Mouse (Mus musculus) lung, postnatal 25 days (tissue): ENCODE data around the gene Cnbp.

Source experiments
- DNase-seq: peaks from one replicate; pipeline ENCODE4 v3.0.0; 2022; ENCODE audit warnings: low spot score

Gene Cnbp

GRCm38 (mm10) chr6:87850900-87851614 is at the start of gene Cnbp:
Gene Cnbp, minus strand, starts transcription at chr6:87851106.
- DNase-seq: peak; percentile 96

- no peak for DNase-seq
Observed at GRCm38 (mm10) chr6:87898028-87898427, 47.1 kb upstream of the Cnbp start.

GRCm38 (mm10) chr6:87893931-87894330 is 43.0 kb upstream of the Cnbp start:
- DNase-seq: no peak

- DNase-seq: peak; percentile 100
Observed at GRCm38 (mm10) chr6:87887594-87888233, 36.8 kb upstream of the Cnbp start, which contains the start of gene Copg1. Gene Copg1, plus strand, starts transcription at chr6:87887814.

DNA sequence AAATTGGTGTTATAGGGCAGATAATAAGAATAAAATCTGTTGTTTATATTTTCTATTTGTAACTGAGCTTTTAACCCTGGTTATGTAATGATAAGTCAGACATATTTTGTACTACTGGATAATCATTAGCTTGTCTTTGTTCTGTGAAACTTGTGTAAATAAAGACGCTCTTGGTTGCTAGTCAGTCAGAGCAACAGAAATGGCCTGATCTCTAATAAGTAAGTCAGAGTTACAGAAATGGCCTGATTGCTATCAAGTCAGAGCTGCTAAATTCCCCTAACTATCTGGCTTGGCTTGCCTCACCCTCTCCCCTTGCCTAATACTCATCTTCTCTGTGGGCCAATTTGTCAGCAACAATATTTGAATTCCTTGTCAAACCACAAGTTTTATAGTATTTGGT is 35.8 kb upstream of the Cnbp start:
- no peak for DNase-seq

DNA sequence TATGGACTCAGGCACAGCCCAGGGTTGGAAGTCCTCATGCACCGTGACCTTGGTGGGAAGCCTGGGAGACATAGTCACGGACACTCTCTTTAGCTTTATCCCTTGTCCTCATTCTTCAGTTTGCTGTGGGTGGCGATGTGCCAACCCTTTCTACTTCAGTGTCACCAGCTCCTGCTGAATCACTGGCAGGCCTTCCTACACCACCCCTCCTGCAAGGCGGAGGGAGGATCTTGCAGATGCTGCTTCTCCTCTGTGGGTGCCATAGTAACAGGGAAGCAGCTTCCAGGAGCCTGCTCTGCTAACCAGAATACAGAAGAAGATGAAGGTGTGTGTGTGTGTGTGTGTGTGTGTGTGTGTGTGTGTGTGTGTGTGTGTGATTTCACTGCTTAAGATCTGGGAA is 31.9 kb upstream of the Cnbp start:
- no peak for DNase-seq

- no peak for DNase-seq
Observed at GRCm38 (mm10) chr6:87882221-87882620, 31.3 kb upstream of the Cnbp start.

DNA sequence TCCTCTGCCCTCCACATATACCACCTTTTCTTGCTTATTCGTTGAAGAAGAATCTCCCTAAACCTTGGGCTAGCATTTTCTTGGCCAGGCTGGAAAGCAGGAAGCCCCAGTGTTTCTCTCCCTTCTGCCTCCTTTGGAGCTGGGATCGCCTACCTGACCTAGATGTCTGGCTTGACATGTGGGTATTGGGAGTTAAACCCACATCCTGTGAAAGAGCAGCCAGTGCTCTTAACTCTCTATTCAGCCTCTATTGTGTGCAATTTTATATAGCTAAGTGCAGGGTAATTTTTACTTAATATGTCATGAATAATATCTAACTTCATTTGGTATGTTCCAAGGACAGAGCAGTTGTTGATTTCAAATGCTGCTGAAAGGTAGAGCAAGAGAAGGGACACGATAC is 28.7 kb upstream of the Cnbp start:
- DNase-seq: no peak

GRCm38 (mm10) chr6:87879010-87879409 is 28.1 kb upstream of the Cnbp start:
- no peak for DNase-seq

- peak; percentile 36 for DNase-seq
Observed at GRCm38 (mm10) chr6:87876068-87876643, 25.2 kb upstream of the Cnbp start.

GRCm38 (mm10) chr6:87875562-87875961 is 24.7 kb upstream of the Cnbp start:
- DNase-seq: no peak

DNA sequence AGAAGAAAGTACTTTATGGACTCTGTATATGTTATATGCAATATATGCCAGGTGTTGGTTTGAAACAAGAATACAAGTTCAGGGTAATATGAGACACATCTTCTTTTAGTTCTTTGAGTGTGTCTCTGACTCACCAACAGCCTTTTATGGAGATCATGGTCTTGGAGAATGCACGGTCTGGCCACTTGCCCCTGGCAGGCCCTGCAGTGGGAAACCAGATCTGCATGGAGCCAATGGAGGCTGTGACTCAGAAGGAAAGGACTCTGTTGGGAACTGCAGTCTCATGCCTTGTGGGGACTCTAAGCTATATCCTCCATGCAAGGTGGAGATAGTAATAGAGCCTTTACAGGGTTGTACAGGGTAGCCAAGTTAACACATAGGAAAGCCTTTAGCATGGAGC is 24.2 kb upstream of the Cnbp start:
- no peak for DNase-seq

- DNase-seq: no peak
Observed at GRCm38 (mm10) chr6:87873963-87874362, 23.1 kb upstream of the Cnbp start.

DNA sequence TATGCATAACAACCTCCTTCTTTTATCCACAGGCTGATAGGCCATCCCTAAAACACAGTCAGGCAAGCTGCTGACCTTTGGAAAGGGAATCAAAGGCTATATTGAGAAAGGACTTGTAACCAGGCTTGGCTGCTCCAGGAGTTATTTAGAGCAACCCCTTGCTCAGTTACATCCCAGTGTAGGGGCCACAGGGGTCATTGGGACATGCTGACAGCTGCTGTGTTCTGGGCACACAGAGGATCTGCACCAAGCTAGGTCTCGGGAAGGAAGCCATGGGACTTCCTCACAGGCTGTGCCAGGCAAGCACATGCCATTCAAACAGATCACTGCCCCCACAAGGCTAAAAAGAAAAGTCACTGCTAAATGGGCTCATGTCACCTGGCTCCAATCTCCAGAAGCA is 22.2 kb upstream of the Cnbp start:
- DNase-seq: no peak

DNA sequence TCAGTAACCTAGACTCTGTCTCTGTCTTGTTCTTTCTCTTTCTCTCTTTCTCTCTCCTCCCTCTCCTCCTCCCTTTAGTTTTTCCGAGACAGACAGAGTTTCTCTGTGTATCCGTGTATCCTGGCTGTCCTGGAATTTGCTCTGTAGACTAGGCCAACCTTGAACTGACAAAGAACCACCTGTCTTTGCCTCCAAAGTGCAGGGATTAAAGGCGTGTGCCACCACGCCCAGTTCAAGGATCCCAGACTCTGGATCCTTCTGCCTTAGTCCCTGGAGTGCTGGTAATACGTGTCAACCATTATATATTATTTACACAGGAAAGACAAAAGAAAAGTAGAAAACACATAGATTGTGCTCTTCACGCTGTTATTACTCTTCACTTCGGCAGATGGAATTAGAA is 20.3 kb upstream of the Cnbp start:
- no peak for DNase-seq

GRCm38 (mm10) chr6:87870440-87870839 is 19.5 kb upstream of the Cnbp start:
- DNase-seq: no peak

DNA sequence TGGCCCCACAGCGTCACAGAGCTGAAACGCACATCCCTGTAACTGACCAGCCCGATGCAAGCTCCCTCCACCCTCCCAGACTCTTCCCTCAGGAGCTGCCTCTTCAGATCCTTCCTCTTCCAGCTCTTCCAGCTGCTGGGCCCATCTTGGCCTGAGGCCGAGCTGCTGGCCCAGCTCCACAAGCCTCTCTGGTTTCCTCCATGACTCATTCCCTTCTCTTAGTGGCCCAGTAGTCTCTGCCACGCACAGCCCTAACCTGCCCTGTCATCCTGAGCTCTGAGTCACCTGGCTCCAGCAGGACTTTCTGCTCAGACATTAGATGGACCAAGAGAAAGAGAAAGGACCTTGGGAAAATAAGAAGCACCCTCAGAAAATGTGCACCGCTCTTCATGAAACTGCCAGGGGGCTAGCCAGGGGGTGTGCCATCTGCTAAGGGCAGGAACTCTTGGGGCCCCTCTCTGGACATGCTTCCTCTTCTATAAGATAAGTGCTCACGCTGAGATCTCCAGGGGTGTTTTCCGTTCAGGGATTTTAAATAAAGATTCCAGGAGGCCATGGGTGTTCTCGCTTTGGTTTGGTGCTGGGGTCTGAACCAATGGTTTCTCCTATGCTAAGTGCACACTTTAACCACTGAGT is 18.1 kb upstream of the Cnbp start:
- DNase-seq: peak; percentile 77

DNA sequence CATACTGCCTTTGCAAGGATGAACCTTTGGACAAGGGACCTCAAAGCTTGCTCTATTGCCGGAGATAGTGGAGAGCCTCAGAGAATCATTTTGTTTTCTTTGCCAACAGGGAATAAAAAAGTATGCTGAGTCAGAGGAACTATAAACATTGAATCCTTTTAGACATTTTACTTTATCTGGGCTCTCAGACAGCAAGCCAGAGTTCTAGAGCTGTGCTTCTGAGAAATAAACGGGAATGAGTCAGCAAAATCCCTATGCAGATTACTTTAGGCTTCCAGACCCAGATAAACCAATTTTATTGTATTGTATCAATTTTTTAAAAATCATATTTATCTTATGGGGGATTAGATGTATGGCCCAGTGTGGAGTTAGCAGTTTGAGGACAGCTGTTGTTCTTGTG is 16.4 kb upstream of the Cnbp start:
- DNase-seq: no peak

- DNase-seq: no peak
Observed at GRCm38 (mm10) chr6:87866211-87866610, 15.3 kb upstream of the Cnbp start.

GRCm38 (mm10) chr6:87857071-87857470 is 6.2 kb upstream of the Cnbp start:
- DNase-seq: no peak

GRCm38 (mm10) chr6:87853446-87853845 is 2.5 kb upstream of the Cnbp start:
- DNase-seq: no peak

DNA sequence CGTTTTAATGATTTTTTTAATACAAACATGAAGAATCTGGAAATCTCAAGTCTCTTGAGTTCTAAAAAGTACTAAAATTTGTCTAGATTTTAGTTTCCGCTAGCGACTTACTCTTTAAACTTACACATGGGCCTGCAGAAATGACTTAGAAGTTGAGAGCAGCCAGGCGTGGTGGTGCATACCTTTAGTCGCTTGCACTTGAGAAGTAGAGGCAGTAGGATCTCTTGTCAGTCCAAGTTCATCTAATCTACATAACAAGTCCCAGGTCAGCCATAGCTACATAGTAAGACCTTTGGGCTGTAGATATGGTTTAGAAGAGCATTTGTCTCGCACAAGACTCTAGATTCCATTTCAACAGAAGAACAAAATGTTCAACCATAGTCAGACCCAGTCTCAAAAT is 965 bp upstream of the Cnbp start:
- DNase-seq: no peak
